Mouse (Mus musculus): ENCODE results near the gene Anapc7. TPM values are rescaled to one million over a fixed set of nuclear protein-coding genes. Genes with fewer than 3 reads are reported as not detected.

The Anapc7 gene
- total RNA-seq (2021) = 10 to 100 TPM; 33.9 to 37.5 TPM
- long read RNA-seq, experiment 1, transcript Anapc7-201 (11 exons, 2,751 nt) = major isoform, 41 of 50 reads
- long read RNA-seq, experiment 1, partial matches to known transcripts = 8 of 50 reads
- long read RNA-seq, experiment 1, other reads (novel, unspliced or antisense) = 1 of 50 reads
- long read RNA-seq, experiment 2, transcript Anapc7-201 (11 exons, 2,751 nt) = major isoform, 26 of 38 reads
- long read RNA-seq, experiment 2, partial matches to known transcripts = 10 of 38 reads
- long read RNA-seq, experiment 2, other reads (novel, unspliced or antisense) = 2 of 38 reads

DNA sequence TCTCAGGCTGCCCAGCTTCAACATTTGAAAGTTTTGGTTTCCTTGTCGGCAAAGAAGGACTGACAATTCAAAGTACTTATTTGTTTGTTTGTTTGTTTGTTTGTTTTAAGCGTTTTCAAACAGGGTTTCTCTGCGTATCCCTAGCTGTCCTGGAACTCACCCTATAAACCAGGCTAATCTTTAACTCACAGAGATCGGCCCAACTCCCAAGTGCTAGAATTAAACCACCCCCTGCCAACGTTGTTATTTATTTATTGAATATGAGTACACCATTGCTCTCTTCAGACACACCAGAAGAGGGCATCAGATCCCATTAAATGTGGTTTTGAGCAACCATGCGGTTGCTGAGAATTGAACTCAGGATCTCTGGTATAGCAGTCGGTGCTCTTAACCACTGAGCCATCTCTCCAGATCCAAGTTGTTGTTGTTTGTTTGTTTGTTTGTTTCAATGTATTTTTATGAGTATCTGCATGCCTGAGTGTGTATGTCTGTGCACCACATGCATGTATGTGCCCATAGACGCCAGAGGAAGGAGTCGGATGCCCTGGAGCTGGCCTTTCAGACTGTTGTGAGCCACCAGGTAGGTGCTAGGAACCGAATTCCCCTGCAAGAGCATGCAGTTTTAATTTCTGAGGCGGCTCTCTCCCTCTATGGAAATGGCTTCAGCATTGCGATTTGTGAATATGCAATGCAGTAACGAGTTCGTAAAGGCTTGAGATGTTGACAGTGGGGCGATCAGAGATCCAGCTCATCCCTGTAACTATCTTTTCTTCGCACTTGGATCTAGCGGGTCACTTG, at the start of gene Anapc7:
Anapc7 (plus strand) TSS at position 423 of the 798 bp plus-strand sequence.
- intact Hi-C loops (cut with DNase I) = loop anchor here (5.0 kb wide), 1 partner anchor 306 kb away; no protein-coding TSS in a partner anchor
- no peak for DNase-seq

- DNase-seq = peak; percentile 98
- intact Hi-C loops (cut with DNase I) = loop anchor here (10.0 kb wide), 1 partner anchor 237 kb away; no protein-coding TSS in a partner anchor
Observed at GRCm38 (mm10) chr5:122372192-122372769, 49.2 kb upstream of the Anapc7 start, which contains the start of gene Fam216a. Fam216a (minus strand) TSS chr5:122372364.

DNA sequence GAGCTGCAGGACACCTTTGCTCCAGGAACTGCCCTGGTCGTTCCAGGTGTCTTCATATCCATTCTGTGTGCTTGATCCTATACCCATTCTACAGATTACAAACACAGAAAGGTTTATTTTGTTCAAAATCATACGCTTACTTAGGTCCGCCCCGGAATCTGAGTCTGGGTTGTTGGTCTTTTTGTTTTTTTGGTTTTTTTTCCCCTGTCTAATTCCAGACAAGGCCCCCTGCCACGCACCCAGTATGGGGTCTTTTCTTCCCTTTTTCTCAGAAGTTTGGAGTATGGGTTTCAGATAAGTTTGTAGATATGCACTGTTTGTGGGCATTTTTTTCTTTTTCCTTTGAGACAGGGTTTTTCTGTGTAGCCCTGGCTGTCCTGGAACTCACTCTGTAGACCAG, 48.6 kb upstream of the Anapc7 start:
- no peak for DNase-seq
- intact Hi-C loops (cut with DNase I) = loop anchor here (10.0 kb wide), 1 partner anchor 238 kb away; no protein-coding TSS in a partner anchor

DNA sequence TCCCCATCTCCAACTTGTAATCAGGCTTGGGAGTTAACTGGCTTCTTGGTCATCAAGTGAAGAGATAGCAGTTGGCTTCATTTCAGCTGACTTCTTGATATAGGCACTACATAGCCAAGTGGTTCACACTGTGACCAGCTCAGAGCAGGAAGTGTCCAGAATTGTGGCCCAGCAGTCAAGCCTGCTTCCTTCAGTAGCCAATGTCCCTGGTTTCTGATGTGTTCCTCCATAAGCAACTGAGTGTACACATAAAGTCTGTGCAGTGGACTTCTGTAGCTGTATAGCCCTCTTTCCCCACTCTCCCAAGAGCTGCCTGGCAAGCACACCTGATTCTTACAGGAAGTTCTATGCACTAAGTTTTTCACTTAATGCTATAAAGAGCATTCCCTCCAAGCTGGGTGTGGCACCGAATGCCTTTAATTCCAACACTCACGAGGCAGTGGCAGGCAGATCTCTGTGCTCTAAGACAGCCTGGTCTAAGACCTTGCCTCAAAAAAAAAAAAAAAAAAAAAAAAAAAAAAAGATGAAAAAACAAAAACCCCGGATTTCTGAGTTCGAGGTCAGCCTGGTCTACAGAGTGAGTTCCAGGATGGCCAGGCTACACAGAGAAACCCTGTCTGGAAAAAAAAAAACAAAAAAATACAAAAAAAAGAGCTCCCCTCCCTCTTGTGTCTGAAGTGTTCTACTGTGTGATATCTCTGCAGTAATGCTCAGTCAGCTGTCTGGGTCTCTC, 44.2 kb upstream of the Anapc7 start:
- intact Hi-C loops (cut with DNase I) = loop anchor here (10.0 kb wide), 1 partner anchor 242 kb away; no protein-coding TSS in a partner anchor
- DNase-seq = no peak

DNA sequence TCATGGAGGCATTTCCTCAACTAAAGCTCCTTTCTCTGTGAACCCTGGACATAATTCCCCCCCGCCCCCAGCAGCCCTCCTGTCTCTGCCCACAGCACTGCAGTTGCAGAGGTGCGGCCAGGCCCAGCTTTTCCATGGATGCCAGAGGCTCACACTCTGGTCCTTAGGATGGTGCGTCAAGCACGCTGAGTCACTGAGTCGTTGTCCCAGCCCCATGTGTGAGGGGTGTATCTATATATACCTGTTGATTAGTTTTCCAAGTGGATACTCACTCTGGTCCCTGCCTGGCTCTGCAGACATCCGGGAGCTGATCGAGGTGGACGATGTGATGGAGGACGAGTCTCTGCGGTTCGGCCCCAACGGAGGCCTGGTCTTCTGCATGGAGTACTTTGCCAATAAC, 43.3 kb upstream of the Anapc7 start:
- intact Hi-C loops (cut with DNase I) = loop anchor here (10.0 kb wide), 1 partner anchor 243 kb away; no protein-coding TSS in a partner anchor
- no peak for DNase-seq

- intact Hi-C loops (cut with DNase I) = loop anchor here (10.0 kb wide), 1 partner anchor 245 kb away; no protein-coding TSS in a partner anchor
Observed at GRCm38 (mm10) chr5:122379374-122380155, 41.9 kb upstream of the Anapc7 start.

GRCm38 (mm10) chr5:122390006-122390405, 31.5 kb upstream of the Anapc7 start:
- intact Hi-C loops (cut with DNase I) = loop anchor here (5.0 kb wide), 1 partner anchor 123 kb away; no protein-coding TSS in a partner anchor
- no peak for DNase-seq

More at GRCm38 (mm10) chr5:122379374-122380155, 41.9 kb upstream of the Anapc7 start:
- DNase-seq = peak; percentile 69 to 80

- DNase-seq = no peak
- intact Hi-C loops (cut with DNase I) = loop anchor here (5.0 kb wide), 1 partner anchor 123 kb away; no protein-coding TSS in a partner anchor
Observed at GRCm38 (mm10) chr5:122390671-122391070, 30.8 kb upstream of the Anapc7 start.

- no peak for DNase-seq
- intact Hi-C loops (cut with DNase I) = loop anchor here (5.0 kb wide), 1 partner anchor 124 kb away; no protein-coding TSS in a partner anchor
Observed at GRCm38 (mm10) chr5:122391178-122391785, 30.2 kb upstream of the Anapc7 start.

- DNase-seq = peak; percentile 96 to 97
- intact Hi-C loops (cut with DNase I) = loop anchor here (5.0 kb wide), 1 partner anchor 124 kb away; no protein-coding TSS in a partner anchor
Observed at GRCm38 (mm10) chr5:122391786-122392180, 29.7 kb upstream of the Anapc7 start, which contains the start of gene Arpc3. Arpc3 (plus strand) TSS chr5:122391878.

GRCm38 (mm10) chr5:122392227-122393004, 29.1 kb upstream of the Anapc7 start:
- intact Hi-C loops (cut with DNase I) = loop anchor here (5.0 kb wide), 1 partner anchor 125 kb away; no protein-coding TSS in a partner anchor
- peak; percentile 25 to 26 for DNase-seq

DNA sequence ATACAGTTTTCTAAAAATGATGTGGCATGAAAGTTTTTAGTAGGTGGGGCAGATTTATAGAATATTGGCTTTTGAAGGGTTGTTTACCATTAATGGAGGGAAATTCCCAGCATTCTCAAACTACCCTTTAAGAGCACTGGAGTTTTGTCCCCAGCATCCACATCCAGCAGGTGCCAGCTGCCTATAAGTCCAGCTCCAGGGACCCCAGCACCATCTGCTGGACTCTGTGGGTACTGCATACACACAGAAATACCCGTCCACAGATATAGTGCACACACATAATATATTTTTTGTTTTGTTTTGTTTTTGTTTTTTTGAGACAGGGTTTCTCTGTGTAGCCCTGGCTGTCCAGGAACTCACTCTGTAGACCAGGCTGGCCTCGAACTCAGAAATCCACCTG, 27.6 kb upstream of the Anapc7 start:
- DNase-seq = peak; percentile 73 to 86

GRCm38 (mm10) chr5:122396791-122397190, 24.7 kb upstream of the Anapc7 start:
- intact Hi-C loops (cut with DNase I) = no loop called here
- DNase-seq = peak; percentile 35 to 52

More for the DNA sequence above, 27.6 kb upstream of the Anapc7 start:
- intact Hi-C loops (cut with DNase I) = loop anchor here (5.0 kb wide), 1 partner anchor 127 kb away; no protein-coding TSS in a partner anchor

- DNase-seq = no peak
- intact Hi-C loops (cut with DNase I) = no loop called here
Observed at GRCm38 (mm10) chr5:122397495-122397894, 24.0 kb upstream of the Anapc7 start.

- intact Hi-C loops (cut with DNase I) = loop anchor here (2.0 to 5.0 kb wide), 2 partner anchors 47 to 227 kb away; no protein-coding TSS in a partner anchor
- peak in 1 of 2 experiments; percentile 27 for DNase-seq
Observed at GRCm38 (mm10) chr5:122399871-122400270, 21.6 kb upstream of the Anapc7 start.

DNA sequence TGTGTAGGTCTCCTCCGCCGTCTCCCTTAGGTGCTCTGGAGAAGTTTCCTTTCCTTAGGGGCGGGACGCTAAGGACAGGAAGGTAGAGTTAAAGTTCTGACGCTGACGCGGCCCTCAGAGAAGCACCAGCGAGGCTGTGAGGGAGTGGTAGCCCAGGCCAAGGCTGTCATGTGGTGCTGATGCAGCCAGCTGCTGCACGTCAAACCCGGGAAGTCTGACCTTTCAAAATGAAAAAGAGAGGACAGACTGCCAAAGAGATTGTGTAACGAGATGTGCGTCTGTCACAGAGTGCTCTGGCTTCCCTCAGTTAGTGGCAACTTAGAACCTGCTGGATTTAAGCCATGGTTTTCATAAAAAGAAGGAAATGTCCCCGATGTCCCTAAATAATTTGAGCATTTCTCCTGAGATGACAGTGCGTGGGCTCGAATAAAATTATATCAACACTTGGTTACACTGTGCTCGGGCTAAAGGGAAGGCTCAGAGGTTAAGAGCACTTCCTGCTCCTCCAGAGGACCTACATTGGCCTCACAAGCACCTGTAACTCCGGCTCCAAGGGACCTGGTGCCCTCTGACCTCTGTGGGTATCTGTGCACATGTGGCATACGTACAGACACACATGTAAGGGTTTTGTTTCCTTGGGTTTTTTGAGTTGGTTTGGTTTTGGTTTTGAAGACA, 20.7 kb upstream of the Anapc7 start:
- peak; percentile 74 to 78 for DNase-seq
- intact Hi-C loops (cut with DNase I) = loop anchor here (2.0 to 5.0 kb wide), 2 partner anchors 47 to 226 kb away; no protein-coding TSS in a partner anchor

- DNase-seq = peak; percentile 85 to 86
- intact Hi-C loops (cut with DNase I) = loop anchor here (2.0 to 5.0 kb wide), 2 partner anchors 46 to 226 kb away; no protein-coding TSS in a partner anchor
Observed at GRCm38 (mm10) chr5:122401303-122401640, 20.2 kb upstream of the Anapc7 start.
